Mouse (Mus musculus) ES-E14 (cell line): Measurements from ENCODE around the gene Shroom3.

Source experiments
- CHD2 ChIP-seq: IDR thresholded peaks from 2 replicates; pipeline ENCODE4 v1.6.1; 2014; ENCODE audit warnings: mild to moderate bottlenecking, low read depth, low read length, inconsistent platforms
- ZNF384 ChIP-seq: IDR thresholded peaks from 2 replicates; pipeline ENCODE4 v1.6.1; 2012; ENCODE audit warnings: low read depth, low read length, inconsistent platforms

DNA sequence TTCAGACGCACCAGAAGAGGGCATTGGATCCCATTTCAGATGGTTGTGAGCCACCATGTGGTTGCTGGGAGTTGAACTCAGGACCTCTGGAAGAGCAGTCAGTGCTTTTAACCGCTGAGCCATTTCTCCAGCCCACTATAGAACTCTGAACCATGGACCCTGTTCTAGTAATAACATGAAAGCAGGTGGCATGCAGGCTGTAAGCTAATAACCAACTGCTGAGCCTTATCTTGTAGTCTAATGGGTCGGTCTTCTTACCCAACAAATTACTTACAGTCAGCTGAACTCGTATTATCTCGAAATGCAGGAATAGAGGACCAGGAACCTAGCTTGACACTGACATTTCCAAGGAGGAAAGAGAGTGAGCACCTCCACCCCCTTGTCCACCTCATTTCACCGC is 311.1 kb downstream of the Shroom3 start:
- no peak for TF ChIP-seq CHD2
- TF ChIP-seq ZNF384 = no peak
